Mouse (Mus musculus) forebrain, postnatal 0 days (tissue): ENCODE measurements around the gene Mapk13. TPM values are rescaled to one million over a fixed set of nuclear protein-coding genes. Genes with fewer than 3 reads are reported as not detected.

Source experiments
- ATAC-seq: fragments of 200-750 bp; cut with Nextera tagmentation; 2 replicates; pipeline ENCODE4 v1.8.0; 2017; ENCODE audit warnings: mild to moderate bottlenecking, moderate library complexity
- DNase-seq: peaks from one replicate; pipeline ENCODE4 v3.0.0-alpha.2; 2015
- H3K27ac ChIP-seq: fragments of 300-500 bp; sonication (generic); 2 replicates; pipeline ENCODE4 v1.5.1; 2014; ENCODE audit warnings: low read depth, mild to moderate bottlenecking, antibody characterized with exemption, low read length, moderate library complexity, mixed read lengths
- H3K27me3 ChIP-seq: fragments of 300-500 bp; sonication (generic); 2 replicates; pipeline ENCODE4 v1.6.1; 2014; ENCODE audit warnings: mild to moderate bottlenecking, low read length, mixed read lengths; ENCODE audit not compliant: insufficient read depth
- H3K36me3 ChIP-seq: fragments of 300-500 bp; sonication (generic); 2 replicates; pipeline ENCODE4 v1.6.1; 2014; ENCODE audit warnings: mild to moderate bottlenecking, moderate library complexity; ENCODE audit not compliant: insufficient read depth
- H3K4me1 ChIP-seq: fragments of 300-500 bp; sonication (generic); 2 replicates; pipeline ENCODE4 v1.6.1; 2014; ENCODE audit warnings: antibody characterized with exemption; ENCODE audit not compliant: insufficient read depth
- H3K4me2 ChIP-seq: fragments of 300-500 bp; sonication (generic); 2 replicates; pipeline ENCODE4 v1.6.1; 2014; ENCODE audit warnings: low read depth, mild to moderate bottlenecking, moderate library complexity
- H3K4me3 ChIP-seq: fragments of 300-500 bp; sonication (generic); 2 replicates; pipeline ENCODE4 v1.5.1; 2014; ENCODE audit warnings: low read depth, low read length, mixed read lengths
- H3K9ac ChIP-seq: fragments of 300-500 bp; sonication (generic); 2 replicates; pipeline ENCODE4 v1.6.1; 2014; ENCODE audit warnings: mild to moderate bottlenecking
- H3K9me3 ChIP-seq: fragments of 300-500 bp; sonication (generic); 2 replicates; pipeline ENCODE4 v1.6.1; 2016; ENCODE audit warnings: low read length
- CTCF ChIP-seq: sonication (generic); IDR thresholded peaks from 2 replicates; pipeline ENCODE4 v1.5.1; 2016; ENCODE audit warnings: antibody characterized with exemption, control low read depth, low read depth
- WGBS: fragments of 180-500 bp; shearing (Covaris S2); extraction: QIAGEN DNeasy Blood & Tissue Kit; methylation state at CpG from one replicate; pipeline ENCODE4 v1.1.7; 2014; 5-methylcytosine and 5-hydroxymethylcytosine counted together
- polyA plus RNA-seq: library from polyadenylated mRNA; unstranded; fragments of >200 nt; fragmentation: Nextera tagmentation; extraction: Ambion mirVana; gene quantifications from 2 replicates; pipeline ENCODE4 v1.2.1, GENCODE M21; 2015
- total RNA-seq: library from RNA; depleted of rRNA; stranded (reverse); fragments of >200 nt; gene quantifications from 2 replicates; pipeline ENCODE4 v1.2.3, GENCODE M21; 2014

Gene Mapk13
- total and polyA plus RNA-seq, 2 experiments from 2014 or later, result 0.14 to 1.0 TPM

DNA sequence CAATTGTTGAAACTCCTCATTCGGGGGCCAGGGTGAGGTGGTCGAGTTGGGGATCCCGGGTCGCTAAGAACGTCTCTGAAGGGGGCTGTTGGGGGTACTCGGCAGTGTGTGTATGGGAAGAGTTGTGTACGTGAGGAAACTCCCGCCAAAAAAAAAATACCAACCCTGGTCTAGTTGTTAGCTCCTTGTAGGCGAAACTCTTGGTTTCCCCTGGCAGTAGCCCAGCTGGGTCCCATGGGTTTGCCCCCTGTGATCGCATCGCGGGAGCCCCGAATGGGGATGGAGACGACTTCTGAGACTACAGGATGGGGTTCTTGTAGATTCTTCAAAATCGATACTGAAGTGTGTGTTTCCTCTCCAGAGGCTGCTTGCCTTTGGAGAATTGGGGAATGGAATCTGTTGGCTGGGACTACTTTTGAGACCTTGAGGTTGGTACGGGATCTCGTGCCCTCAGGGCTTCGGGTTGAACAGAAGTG is 32.9 kb downstream of the Mapk13 start:
- H3K9ac ChIP-seq, result peak overlapping the region; percentile 99; the same call in 1 of the 2 replicates
- H3K4me1 ChIP-seq, result peaks cover 6% of the 10 kb centered on the region; the same call in 1 of the 2 replicates
- peak overlapping the region; percentile 100; the same call in 1 of the 2 replicates for H3K27ac ChIP-seq
- no peak for TF ChIP-seq CTCF
- peak overlapping the region; percentile 73 for H3K4me2 ChIP-seq
- no peaks in the 10 kb centered on the region for H3K9me3 ChIP-seq
- ATAC-seq (no peak; the same call in 1 of the 2 replicates), DNase-seq (peak; percentile 46)
- H3K36me3 ChIP-seq, result peaks cover 14% of the 10 kb centered on the region
- WGBS, result 1% methylated on average over 18 of the region's 18 CpGs
- H3K27me3 ChIP-seq, result no peaks in the 10 kb centered on the region
- peak overlapping the region; percentile 100 for H3K4me3 ChIP-seq

- no peak for ATAC-seq
Observed at GRCm38 (mm10) chr17:28803316-28803715, 34.2 kb downstream of the Mapk13 start.

DNA sequence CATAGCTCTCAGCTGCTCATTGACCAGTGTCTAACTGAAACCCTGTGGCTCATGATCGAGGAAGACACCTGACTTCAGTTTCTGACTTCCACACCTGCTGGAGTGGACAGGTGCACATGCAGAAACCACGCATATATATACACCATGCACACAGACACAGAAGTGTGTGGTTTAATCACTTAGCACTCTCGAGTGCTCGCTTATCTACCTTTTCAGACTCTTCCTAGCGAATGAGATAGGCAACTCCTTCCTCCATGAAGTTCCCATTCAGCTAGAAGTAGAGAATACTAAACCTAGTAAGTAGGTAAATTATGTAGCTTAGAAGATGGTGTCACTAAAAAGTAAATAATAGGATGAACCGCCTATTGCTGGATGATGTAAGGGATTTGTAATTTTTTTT is 35.9 kb downstream of the Mapk13 start:
- Histone ChIP-seq H3K4me3 (no peak overlapping the region), H3K27me3 (no peaks in the 10 kb centered on the region), H3K9ac (no peak overlapping the region), H3K9me3 (no peaks in the 10 kb centered on the region), H3K36me3 (peaks cover 34% of the 10 kb centered on the region), H3K4me2 (no peak overlapping the region), H3K4me1 (peaks cover 5% of the 10 kb centered on the region; the same call in 1 of the 2 replicates), H3K27ac (no peak overlapping the region)
- no peak for TF ChIP-seq CTCF
- no peak for ATAC-seq
- WGBS, result 95% methylated on average over 6 of the region's 6 CpGs
- no peak for DNase-seq

More at GRCm38 (mm10) chr17:28803316-28803715, 34.2 kb downstream of the Mapk13 start:
- H3K9ac ChIP-seq, result no peak overlapping the region
- H3K9me3 ChIP-seq, result no peaks in the 10 kb centered on the region
- H3K4me2 ChIP-seq, result no peak overlapping the region
- no peak overlapping the region for H3K27ac ChIP-seq
- TF ChIP-seq CTCF, result no peak
- WGBS, result 79% methylated on average over 1 of the region's 1 CpGs
- no peak overlapping the region for H3K4me3 ChIP-seq
- H3K27me3 ChIP-seq, result no peaks in the 10 kb centered on the region
- H3K4me1 ChIP-seq, result peaks cover 6% of the 10 kb centered on the region; the same call in 1 of the 2 replicates
- no peak for DNase-seq
- peaks cover 26% of the 10 kb centered on the region for H3K36me3 ChIP-seq

DNA sequence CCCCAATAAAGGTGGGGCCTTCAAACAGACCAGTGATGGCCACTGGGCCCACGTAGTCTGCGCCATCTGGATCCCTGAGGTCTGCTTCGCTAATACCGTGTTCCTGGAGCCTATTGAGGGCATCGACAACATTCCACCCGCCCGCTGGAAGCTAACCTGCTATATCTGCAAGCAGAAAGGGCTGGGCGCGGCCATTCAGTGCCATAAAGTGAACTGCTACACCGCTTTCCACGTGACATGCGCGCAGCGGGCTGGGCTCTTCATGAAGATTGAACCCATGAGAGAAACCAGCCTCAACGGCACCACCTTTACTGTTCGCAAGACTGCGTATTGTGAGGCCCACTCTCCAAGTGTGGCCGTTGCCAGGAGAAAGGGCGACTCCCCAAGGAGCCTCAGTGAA is 37.7 kb downstream of the Mapk13 start:
- Histone ChIP-seq H3K4me2 (no peak overlapping the region), H3K9ac (no peak overlapping the region), H3K9me3 (no peaks in the 10 kb centered on the region), H3K27me3 (no peaks in the 10 kb centered on the region), H3K4me1 (no peaks in the 10 kb centered on the region; the same call in 1 of the 2 replicates), H3K27ac (no peak overlapping the region), H3K36me3 (peaks cover 45% of the 10 kb centered on the region), H3K4me3 (no peak overlapping the region)
- 97% methylated on average over 19 of the region's 19 CpGs for WGBS
- DNase-seq, result no peak
- no peak for TF ChIP-seq CTCF
- no peak for ATAC-seq

DNA sequence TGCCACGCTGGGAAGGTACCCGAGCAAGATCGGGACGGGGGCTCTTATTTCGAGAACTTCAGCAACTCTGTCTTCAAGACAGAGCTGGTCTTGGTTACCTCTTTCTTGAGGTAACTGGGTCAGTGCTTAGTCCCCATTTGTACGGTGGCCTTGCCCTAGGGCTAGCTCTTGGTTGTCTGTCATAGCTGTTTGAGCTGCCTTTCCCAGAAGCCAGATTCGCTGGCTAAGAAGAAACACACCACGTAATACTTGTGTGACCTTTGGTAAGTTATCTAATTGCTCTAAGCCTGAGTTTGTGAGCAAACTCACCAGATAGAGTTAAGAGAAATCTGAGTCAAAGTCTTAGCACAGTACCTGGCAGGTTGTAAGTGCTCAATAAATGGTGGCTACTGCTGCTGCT is 39.6 kb downstream of the Mapk13 start:
- ATAC-seq (no peak), DNase-seq (no peak)
- Histone ChIP-seq H3K4me1 (no peaks in the 10 kb centered on the region), H3K9ac (no peak overlapping the region), H3K27ac (no peak overlapping the region), H3K27me3 (no peaks in the 10 kb centered on the region), H3K4me2 (no peak overlapping the region), H3K36me3 (peaks cover 55% of the 10 kb centered on the region), H3K4me3 (no peak overlapping the region), H3K9me3 (no peaks in the 10 kb centered on the region)
- 98% methylated on average over 8 of the region's 8 CpGs for WGBS
- no peak for TF ChIP-seq CTCF

- H3K27me3 ChIP-seq, result no peaks in the 10 kb centered on the region
- ATAC-seq (no peak), DNase-seq (no peak)
- no peak overlapping the region for H3K4me2 ChIP-seq
- no peak overlapping the region for H3K27ac ChIP-seq
- H3K9ac ChIP-seq, result no peak overlapping the region
- H3K4me1 ChIP-seq, result no peaks in the 10 kb centered on the region
- peaks cover 57% of the 10 kb centered on the region for H3K36me3 ChIP-seq
- WGBS, result 97% methylated on average over 10 of the region's 10 CpGs
- TF ChIP-seq CTCF, result no peak
- no peaks in the 10 kb centered on the region for H3K9me3 ChIP-seq
- no peak overlapping the region for H3K4me3 ChIP-seq
Observed at GRCm38 (mm10) chr17:28809175-28809831, 40.2 kb downstream of the Mapk13 start.

DNA sequence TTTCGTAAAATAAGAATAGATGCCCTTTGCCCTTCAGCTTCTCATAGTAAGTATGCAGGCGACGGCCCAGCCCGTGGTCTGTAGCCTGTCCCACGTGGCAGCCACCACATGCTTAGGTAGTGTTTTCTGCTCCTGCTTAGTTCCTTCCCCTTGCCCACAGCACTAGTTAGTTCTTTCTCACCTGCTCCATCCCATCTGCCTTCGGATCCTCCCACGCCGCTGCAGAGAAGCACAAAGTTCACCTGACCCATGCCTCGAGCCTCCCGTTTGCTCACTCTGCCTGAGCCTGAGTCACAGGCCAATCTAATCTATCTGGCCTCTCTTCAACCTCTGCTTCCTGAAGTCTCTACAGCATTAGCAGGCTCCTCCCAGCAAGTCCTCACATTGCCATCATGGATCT is 43.2 kb downstream of the Mapk13 start:
- Histone ChIP-seq H3K4me2 (no peak overlapping the region), H3K36me3 (peaks cover 56% of the 10 kb centered on the region), H3K9me3 (no peaks in the 10 kb centered on the region), H3K9ac (no peak overlapping the region), H3K4me3 (no peak overlapping the region), H3K4me1 (no peaks in the 10 kb centered on the region), H3K27ac (no peak overlapping the region), H3K27me3 (no peaks in the 10 kb centered on the region)
- ATAC-seq (no peak), DNase-seq (no peak)
- 99% methylated on average over 10 of the region's 10 CpGs for WGBS
- TF ChIP-seq CTCF, result no peak
